Mouse (Mus musculus) kidney, embryonic 16.5 days (tissue): ENCODE data around the gene Glg1. TPM values are rescaled to one million over a fixed set of nuclear protein-coding genes. Genes with fewer than 3 reads are reported as not detected.
"Not testable (repeated sequence)": the region's sequence is repeated elsewhere in the genome, so short reads cannot be mapped to it uniquely, and the experiment has no call there.

Experiments
- ATAC-seq: fragments of 200-750 bp; cut with Nextera tagmentation; 2 replicates; pipeline ENCODE4 v1.8.0; 2017; ENCODE audit warnings: moderate TSS enrichment; ENCODE audit not compliant: low FRiP score, low TSS enrichment
- H3K27ac ChIP-seq: fragments of 300-500 bp; sonication (generic); 2 replicates; pipeline ENCODE4 v1.5.1; 2014; ENCODE audit warnings: low read length
- H3K27me3 ChIP-seq: fragments of 300-500 bp; sonication (generic); 2 replicates; pipeline ENCODE4 v1.6.1; 2014; ENCODE audit warnings: low read length, control low read depth, mixed read lengths; ENCODE audit not compliant: insufficient read depth
- H3K36me3 ChIP-seq: fragments of 300-500 bp; sonication (generic); 2 replicates; pipeline ENCODE4 v1.6.1; 2014; ENCODE audit warnings: low read length, control low read depth, mixed read lengths; ENCODE audit not compliant: insufficient read depth
- H3K4me1 ChIP-seq: fragments of 300-500 bp; sonication (generic); 2 replicates; pipeline ENCODE4 v1.6.1; 2014; ENCODE audit warnings: low read length, control low read depth, mixed read lengths; ENCODE audit not compliant: insufficient read depth
- H3K4me2 ChIP-seq: fragments of 300-500 bp; sonication (generic); replicated peaks from 2 replicates; pipeline ENCODE4 v1.6.1; 2014; ENCODE audit warnings: low read depth, low read length
- H3K4me3 ChIP-seq: fragments of 300-500 bp; sonication (generic); 2 replicates; pipeline ENCODE4 v1.5.1; 2014; ENCODE audit warnings: mild to moderate bottlenecking, low read length
- H3K9ac ChIP-seq: fragments of 300-500 bp; sonication (generic); replicated peaks from 2 replicates; pipeline ENCODE4 v1.6.1; 2014; ENCODE audit warnings: low read length
- H3K9me3 ChIP-seq: fragments of 300-500 bp; sonication (generic); 2 replicates; pipeline ENCODE4 v1.6.1; 2016; ENCODE audit warnings: low read length, control low read depth
- WGBS: fragments of 180-500 bp; shearing (Covaris S2); extraction: QIAGEN DNeasy Blood & Tissue Kit; methylation state at CpG from one replicate; pipeline ENCODE4 v1.1.7; 2014; 5-methylcytosine and 5-hydroxymethylcytosine counted together
- polyA plus RNA-seq: library from polyadenylated mRNA; unstranded; fragments of >200 nt; fragmentation: Nextera tagmentation; extraction: Ambion mirVana; gene quantifications from 2 replicates; pipeline ENCODE4 v1.2.1, GENCODE M21; 2015

The Glg1 gene
- polyA plus RNA-seq: 79.5 and 88.4 TPM in 2 replicates

- peak within 1 kb of the TSS; percentile 96 for H3K4me3 ChIP-seq
- H3K4me2 ChIP-seq: peak within 1 kb of the TSS; percentile 72
- peaks cover 16% of the 10 kb centered on the region for H3K4me1 ChIP-seq
- peaks cover 5% of the 10 kb centered on the region; the same call in 1 of the 2 replicates for H3K36me3 ChIP-seq
- H3K27me3 ChIP-seq: no peaks in the 10 kb centered on the region
- ATAC-seq: peak; percentile 91
- peak within 1 kb of the TSS; percentile 96 for H3K9ac ChIP-seq
- H3K9me3 ChIP-seq: no peaks in the 10 kb centered on the region
- H3K27ac ChIP-seq: peak within 1 kb of the TSS; percentile 100
- WGBS: under 1% methylated on average over 73 of the region's 76 CpGs
Measured at GRCm38 (mm10) chr8:111258631-111259407, at the start of gene Glg1. TSS of gene Glg1 (minus strand) at chr8:111259216.

GRCm38 (mm10) chr8:111305031-111305730, 46.2 kb upstream of the Glg1 start:
- Histone ChIP-seq H3K4me2 (no peak overlapping the region), H3K4me3 (no peak overlapping the region), H3K27me3 (no peaks in the 10 kb centered on the region), H3K27ac (no peak overlapping the region), H3K36me3 (no peaks in the 10 kb centered on the region), H3K9me3 (no peaks in the 10 kb centered on the region), H3K9ac (no peak overlapping the region), H3K4me1 (no peaks in the 10 kb centered on the region)
- no peak for ATAC-seq
- 31% methylated on average over 5 of the region's 5 CpGs for WGBS

- H3K4me2 ChIP-seq: no peak overlapping the region
- H3K4me3 ChIP-seq: no peak overlapping the region
- no peak overlapping the region for H3K9ac ChIP-seq
- ATAC-seq: no peak
- H3K36me3 ChIP-seq: no peaks in the 10 kb centered on the region
- no peaks in the 10 kb centered on the region for H3K27me3 ChIP-seq
- 90% methylated on average over 3 of the region's 3 CpGs for WGBS
- no peaks in the 10 kb centered on the region for H3K9me3 ChIP-seq
- no peaks in the 10 kb centered on the region for H3K4me1 ChIP-seq
- H3K27ac ChIP-seq: no peak overlapping the region
Measured at GRCm38 (mm10) chr8:111304359-111304758, 45.3 kb upstream of the Glg1 start.

GRCm38 (mm10) chr8:111303076-111303803, 44.2 kb upstream of the Glg1 start:
- not testable (repeated sequence) for H3K4me3 ChIP-seq, H3K4me1 ChIP-seq, H3K36me3 ChIP-seq, ATAC-seq, H3K9me3 ChIP-seq, H3K27me3 ChIP-seq, H3K9ac ChIP-seq, H3K27ac ChIP-seq, H3K4me2 ChIP-seq
- WGBS: 76% methylated on average over 5 of the region's 5 CpGs

GRCm38 (mm10) chr8:111300597-111301546, 41.9 kb upstream of the Glg1 start:
- H3K27me3 ChIP-seq: no peaks in the 10 kb centered on the region
- no peaks in the 10 kb centered on the region for H3K9me3 ChIP-seq
- H3K4me3 ChIP-seq: peak overlapping the region; percentile 94; the same call in 1 of the 2 replicates
- H3K9ac ChIP-seq: peak overlapping the region; percentile 53; the same call in 1 of the 2 replicates
- peaks cover 9% of the 10 kb centered on the region for H3K4me1 ChIP-seq
- no peak for ATAC-seq
- peaks cover 11% of the 10 kb centered on the region for H3K36me3 ChIP-seq
- H3K4me2 ChIP-seq: peak overlapping the region; percentile 51
- H3K27ac ChIP-seq: peak overlapping the region; percentile 84
- WGBS: 61% methylated on average over 11 of the region's 11 CpGs

- Histone ChIP-seq H3K27ac (peak within 1 kb of the TSS; percentile 94), H3K9ac (peak within 1 kb of the TSS; percentile 96), H3K36me3 (peaks cover 16% of the 10 kb centered on the region), H3K4me1 (peaks cover 9% of the 10 kb centered on the region), H3K27me3 (no peaks in the 10 kb centered on the region), H3K4me2 (peak within 1 kb of the TSS; percentile 64), H3K4me3 (peak within 1 kb of the TSS; percentile 94), H3K9me3 (no peaks in the 10 kb centered on the region)
- 0% methylated on average over 58 of the region's 67 CpGs for WGBS
- ATAC-seq: peak; percentile 99
Measured at GRCm38 (mm10) chr8:111299821-111300568, 41.0 kb upstream of the Glg1 start, which contains the start of gene Rfwd3. TSS of gene Rfwd3 (minus strand) at chr8:111300222.

GRCm38 (mm10) chr8:111299363-111299820, 40.4 kb upstream of the Glg1 start:
- Histone ChIP-seq H3K27ac (peak overlapping the region; percentile 94), H3K4me3 (peak overlapping the region; percentile 94), H3K36me3 (peaks cover 21% of the 10 kb centered on the region), H3K9me3 (no peaks in the 10 kb centered on the region), H3K9ac (peak overlapping the region; percentile 96), H3K4me1 (peaks cover 9% of the 10 kb centered on the region), H3K4me2 (peak overlapping the region; percentile 64), H3K27me3 (no peaks in the 10 kb centered on the region)
- WGBS: under 1% methylated on average over 28 of the region's 28 CpGs
- peak; percentile 29; the same call in 1 of the 2 replicates for ATAC-seq

- H3K4me1 ChIP-seq: peaks cover 9% of the 10 kb centered on the region
- no peak for ATAC-seq
- no peaks in the 10 kb centered on the region for H3K27me3 ChIP-seq
- WGBS: 79% methylated on average over 1 of the region's 1 CpGs
- no peak overlapping the region for H3K9ac ChIP-seq
- H3K27ac ChIP-seq: no peak overlapping the region
- H3K9me3 ChIP-seq: no peaks in the 10 kb centered on the region
- peaks cover 33% of the 10 kb centered on the region for H3K36me3 ChIP-seq
- H3K4me2 ChIP-seq: 0 out of 2 replicates have a peak overlapping the region, but pooled peaks have one; percentile 64
- no peak overlapping the region for H3K4me3 ChIP-seq
Measured at GRCm38 (mm10) chr8:111298011-111298410, 39.0 kb upstream of the Glg1 start.
